Mouse (Mus musculus): ENCODE data around the gene Il12a.

Il12a gene

DNA sequence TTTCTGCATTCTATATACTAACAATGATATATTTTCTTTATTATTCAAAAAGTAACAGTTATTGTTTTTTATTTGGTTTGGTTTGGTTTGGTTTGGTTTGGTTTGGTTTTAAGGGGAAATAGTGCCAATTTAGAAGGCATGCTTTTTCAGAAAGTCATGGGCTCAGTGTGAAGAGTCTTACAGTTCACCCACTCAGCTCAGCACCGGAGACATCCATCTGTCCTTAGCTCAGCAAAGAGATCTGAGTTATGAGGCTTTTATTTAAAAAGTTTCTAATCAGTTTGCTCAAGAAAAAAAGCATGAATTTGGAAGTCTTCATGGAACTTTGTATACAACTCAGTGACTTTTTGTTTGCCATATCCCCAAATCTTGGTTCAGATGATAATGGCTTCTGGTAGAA lies 6.2 kb upstream of the Il12a start:
- no peak for DNase-seq (ENCODE audit: low spot score in 2 of 2)

- DNase-seq (ENCODE audit: low spot score in 2 of 2), result peak; percentile 70 to 71
These were observed 3.4 kb upstream of the Il12a start for GRCm38 (mm10) chr3:68686852-68687560.

DNA sequence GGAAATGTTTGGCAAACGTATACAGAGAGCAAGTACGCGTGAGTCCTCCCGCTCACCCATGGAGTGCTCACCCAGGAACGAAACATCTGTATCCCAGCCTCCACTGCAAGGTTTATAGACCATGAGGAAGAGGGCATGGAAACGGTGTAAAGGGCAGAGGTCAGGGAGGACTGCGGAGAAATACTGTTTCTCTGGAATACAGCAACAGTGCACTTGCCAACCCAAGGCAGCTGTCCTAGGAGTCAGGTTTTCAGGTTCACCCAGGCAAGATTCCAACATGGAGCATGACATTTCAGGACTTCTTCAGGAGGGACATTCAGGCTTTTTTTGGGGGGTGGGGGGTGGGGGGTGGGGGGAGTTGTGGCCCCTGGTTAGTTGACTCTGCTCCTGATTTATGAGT lies 1.1 kb upstream of the Il12a start:
- DNase-seq (ENCODE audit: low spot score in 2 of 2), result no peak

GRCm38 (mm10) chr3:68691100-68691778 lies 795 bp downstream of the Il12a start:
- no peak for DNase-seq (ENCODE audit: low spot score in 2 of 2)

DNA sequence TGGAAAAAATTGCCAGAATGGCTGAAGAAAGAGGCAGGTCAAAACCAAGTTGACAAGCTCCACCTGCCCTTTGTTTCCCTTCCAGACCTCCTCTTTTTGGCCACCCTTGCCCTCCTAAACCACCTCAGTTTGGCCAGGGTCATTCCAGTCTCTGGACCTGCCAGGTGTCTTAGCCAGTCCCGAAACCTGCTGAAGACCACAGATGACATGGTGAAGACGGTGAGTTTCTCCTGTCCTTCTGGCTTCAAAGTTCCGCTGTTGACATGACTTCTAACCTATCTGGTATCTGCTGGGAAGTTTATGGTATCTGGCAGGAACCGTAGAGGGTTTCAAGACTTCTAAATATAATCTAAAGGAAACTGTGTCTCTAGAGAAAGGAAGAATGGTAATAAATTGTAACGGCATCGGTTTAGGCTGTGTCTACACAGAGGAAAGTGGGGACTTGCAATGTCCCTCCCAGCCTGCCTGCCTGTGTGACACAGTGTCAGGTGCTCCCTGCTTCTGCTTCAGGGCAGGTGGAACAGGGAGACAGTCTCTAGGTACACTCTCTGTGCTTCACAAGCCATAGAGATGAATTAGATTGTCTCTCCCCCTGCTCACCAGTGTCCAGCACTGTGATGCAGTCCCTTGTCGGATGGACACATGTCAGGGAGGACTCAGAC lies 1.6 kb downstream of the Il12a start:
- no peak for DNase-seq (ENCODE audit: low spot score in 2 of 2)

GRCm38 (mm10) chr3:68692600-68693225 lies 2.3 kb downstream of the Il12a start:
- no peak for DNase-seq (ENCODE audit: low spot score in 2 of 2)

- DNase-seq (ENCODE audit: low spot score in 2 of 2), result peak; percentile 83 to 85
These were observed 3.1 kb downstream of the Il12a start for GRCm38 (mm10) chr3:68693441-68694048.

DNA sequence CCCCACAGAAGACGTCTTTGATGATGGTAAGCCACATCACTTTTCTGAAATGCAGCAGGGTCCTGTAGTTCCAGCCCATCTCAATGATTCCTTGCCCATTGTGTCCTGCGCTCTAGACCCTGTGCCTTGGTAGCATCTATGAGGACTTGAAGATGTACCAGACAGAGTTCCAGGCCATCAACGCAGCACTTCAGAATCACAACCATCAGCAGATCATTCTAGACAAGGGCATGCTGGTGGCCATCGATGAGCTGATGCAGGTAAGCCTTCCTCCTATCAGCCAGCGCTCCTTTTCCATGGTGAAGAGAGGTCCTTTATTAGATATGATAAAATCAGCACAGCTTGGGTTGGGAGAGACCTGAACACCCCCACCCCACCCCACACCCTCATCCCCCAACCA lies 4.9 kb downstream of the Il12a start:
- DNase-seq (ENCODE audit: low spot score in 2 of 2), result no peak

DNA sequence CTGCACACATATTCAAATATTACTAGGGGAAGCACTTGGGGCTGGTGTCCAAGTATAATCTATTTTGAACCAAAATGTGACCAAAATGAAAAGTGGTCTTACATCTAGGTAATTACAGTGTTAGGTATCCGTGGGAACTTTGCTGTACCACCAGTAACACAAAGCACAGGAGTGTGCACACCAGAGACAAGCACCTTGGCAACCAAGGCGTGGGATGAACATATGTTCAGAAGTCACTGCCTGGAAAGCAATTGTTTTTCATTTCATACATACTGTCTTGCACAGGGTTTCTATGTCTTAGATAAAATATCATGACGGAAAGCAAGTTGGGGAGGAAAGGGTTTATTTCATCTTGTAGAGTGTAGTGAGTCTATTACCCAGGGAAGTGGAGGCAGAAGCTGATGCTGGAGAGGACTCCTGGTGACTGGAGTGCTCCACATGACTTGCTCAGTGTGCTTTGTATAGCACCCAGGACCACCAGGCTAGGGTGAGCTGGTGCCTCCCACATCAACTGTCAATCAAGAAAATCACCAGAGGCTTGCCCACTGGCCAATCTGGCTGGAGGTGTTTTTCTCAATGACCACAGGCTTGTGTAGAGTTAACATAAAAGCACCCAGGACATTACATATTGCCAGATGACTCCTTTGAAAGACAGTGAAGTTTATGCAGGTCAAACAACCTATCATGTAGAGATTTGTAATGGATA lies 6.2 kb downstream of the Il12a start:
- no peak for DNase-seq (ENCODE audit: low spot score in 2 of 2)

- DNase-seq (ENCODE audit: low spot score in 2 of 2), result peak in 1 of 2 experiments; percentile 17
These were observed 8.2 kb downstream of the Il12a start for GRCm38 (mm10) chr3:68698601-68699000.

- DNase-seq (ENCODE audit: low spot score in 2 of 2), result peak in 1 of 2 experiments; percentile 12
These were observed 9.6 kb downstream of the Il12a start for GRCm38 (mm10) chr3:68700091-68700490.

- no peak for DNase-seq (ENCODE audit: low spot score in 2 of 2)
These were observed 15.9 kb downstream of the Il12a start for GRCm38 (mm10) chr3:68706307-68706706.

- peak; percentile 49 to 70 for DNase-seq (ENCODE audit: low spot score in 2 of 2)
These were observed 17.8 kb downstream of the Il12a start for GRCm38 (mm10) chr3:68708230-68708629.

- DNase-seq (ENCODE audit: low spot score in 2 of 2), result peak; percentile 62 to 77
These were observed 18.9 kb downstream of the Il12a start for GRCm38 (mm10) chr3:68709198-68709797.

DNA sequence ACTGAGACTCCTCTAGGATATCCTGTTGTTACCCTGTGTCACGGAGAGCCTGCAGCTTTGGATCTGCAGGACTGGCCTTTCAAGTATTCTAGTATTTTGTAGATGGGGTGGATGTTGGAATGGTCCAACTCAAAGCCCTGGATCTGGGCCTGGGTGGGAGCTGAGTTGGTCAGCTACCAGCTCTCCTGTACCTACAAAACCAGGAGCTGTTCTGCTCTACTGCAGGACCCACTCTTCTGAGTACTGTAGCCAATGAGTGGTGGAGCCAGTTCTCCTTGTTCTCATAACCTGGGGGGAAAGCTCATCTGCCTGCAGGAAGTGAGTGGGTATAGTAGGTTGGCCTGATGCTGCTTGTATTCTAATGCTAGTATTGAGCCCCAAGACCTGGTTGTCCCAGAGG lies 20.0 kb downstream of the Il12a start:
- no peak for DNase-seq (ENCODE audit: low spot score in 2 of 2)

GRCm38 (mm10) chr3:68711510-68711909 lies 21.1 kb downstream of the Il12a start:
- no peak for DNase-seq (ENCODE audit: low spot score in 2 of 2)

DNA sequence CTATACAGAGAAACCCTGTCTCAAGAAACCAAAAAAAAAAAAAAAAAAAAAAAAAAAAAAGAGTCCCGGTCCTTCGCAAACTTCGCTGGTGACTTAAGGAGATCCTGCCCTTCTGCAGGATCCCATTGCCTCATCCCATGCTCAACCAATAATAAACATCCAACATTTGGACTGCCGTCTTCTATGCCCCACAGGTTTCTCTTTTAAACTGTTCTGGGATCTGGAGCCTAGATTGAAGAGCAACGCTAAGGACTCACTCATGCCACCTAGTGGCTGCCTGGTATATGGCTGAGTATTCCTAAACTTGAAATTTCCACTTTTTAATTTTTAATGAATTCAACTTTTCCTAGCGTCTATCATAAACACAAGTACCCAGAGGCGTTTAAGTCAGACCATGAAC lies 23.1 kb downstream of the Il12a start:
- peak; percentile 51 to 70 for DNase-seq (ENCODE audit: low spot score in 2 of 2)

DNA sequence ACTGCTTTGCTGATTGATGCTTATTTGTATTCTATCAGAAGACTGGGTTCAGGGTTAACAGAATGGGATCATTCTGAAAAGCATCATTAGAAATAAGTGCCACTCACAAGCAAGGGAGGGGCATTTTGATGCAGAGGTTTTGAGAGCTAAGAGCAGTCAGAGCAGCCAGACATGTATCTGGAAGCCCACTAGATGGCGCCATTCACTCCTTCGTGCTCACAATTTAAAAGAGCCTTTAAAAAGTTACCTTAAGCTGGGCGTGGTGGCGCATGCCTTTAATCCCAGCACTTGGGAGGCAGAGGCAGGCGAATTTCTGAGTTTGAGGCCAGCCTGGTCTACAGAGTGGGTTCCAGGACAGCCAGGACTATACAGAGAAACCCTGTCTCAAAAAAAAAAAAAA lies 26.9 kb downstream of the Il12a start:
- peak; percentile 59 to 75 for DNase-seq (ENCODE audit: low spot score in 2 of 2)

- no peak for DNase-seq (ENCODE audit: low spot score in 2 of 2)
These were observed 28.9 kb downstream of the Il12a start for GRCm38 (mm10) chr3:68719229-68719819.

- peak in 1 of 2 experiments; percentile 69 for DNase-seq (ENCODE audit: low spot score in 2 of 2)
These were observed 29.8 kb downstream of the Il12a start for GRCm38 (mm10) chr3:68720258-68720657.

Measured in right cerebral cortex, postnatal 10 days (tissue).